Mouse (Mus musculus): ENCODE data around the gene Epha7. TPM values are rescaled to one million over a fixed set of nuclear protein-coding genes. Genes with fewer than 3 reads are reported as not detected.

Gene Epha7
- polyA plus RNA-seq, 1 experiment from 2014 or later = 42.7 TPM

GRCm38 (mm10) chr4:28890102-28890501 is 77.2 kb downstream of the Epha7 start:
- 46% methylated on average over 3 of the region's 3 CpGs for WGBS
- no peak overlapping the region for H3K4me3 ChIP-seq (ENCODE audit: low read depth, low read length)
- no peak for ATAC-seq (ENCODE audit: low read depth)

GRCm38 (mm10) chr4:28895480-28895879 is 82.5 kb downstream of the Epha7 start:
- ATAC-seq (ENCODE audit: low read depth) = no peak
- Histone ChIP-seq H3K4me1 (ENCODE audit: control insufficient read depth, insufficient read depth, low read length) (no peaks in the 10 kb centered on the region), H3K4me2 (ENCODE audit: low read depth, low read length) (no peak overlapping the region), H3K9me3 (ENCODE audit: control insufficient read depth, low read length) (no peaks in the 10 kb centered on the region), H3K36me3 (ENCODE audit: control insufficient read depth, insufficient read depth, low read length) (no peaks in the 10 kb centered on the region), H3K27ac (ENCODE audit: low read depth, low read length) (no peak overlapping the region), H3K9ac (replicated peaks; ENCODE audit: low read depth, low read length) (no peak overlapping the region), H3K4me3 (ENCODE audit: low read depth, low read length) (no peak overlapping the region), H3K27me3 (ENCODE audit: control insufficient read depth, insufficient read depth, low read length) (no peaks in the 10 kb centered on the region)
- 86% methylated on average over 7 of the region's 7 CpGs for WGBS

More at GRCm38 (mm10) chr4:28890102-28890501, 77.2 kb downstream of the Epha7 start:
- Histone ChIP-seq H3K27ac (ENCODE audit: low read depth, low read length) (no peak overlapping the region), H3K9ac (replicated peaks; ENCODE audit: low read depth, low read length) (no peak overlapping the region), H3K36me3 (ENCODE audit: control insufficient read depth, insufficient read depth, low read length) (no peaks in the 10 kb centered on the region), H3K4me1 (ENCODE audit: control insufficient read depth, insufficient read depth, low read length) (no peaks in the 10 kb centered on the region), H3K27me3 (ENCODE audit: control insufficient read depth, insufficient read depth, low read length) (no peaks in the 10 kb centered on the region), H3K9me3 (ENCODE audit: control insufficient read depth, low read length) (no peaks in the 10 kb centered on the region), H3K4me2 (ENCODE audit: low read depth, low read length) (no peak overlapping the region)

GRCm38 (mm10) chr4:28899373-28899772 is 86.4 kb downstream of the Epha7 start:
- no peak for ATAC-seq (ENCODE audit: low read depth)

GRCm38 (mm10) chr4:28899783-28900182 is 86.9 kb downstream of the Epha7 start:
- 90% methylated on average over 11 of the region's 11 CpGs for WGBS
- no peak overlapping the region for H3K4me2 ChIP-seq (ENCODE audit: low read depth, low read length)

More at GRCm38 (mm10) chr4:28899373-28899772, 86.4 kb downstream of the Epha7 start:
- Histone ChIP-seq H3K4me1 (ENCODE audit: control insufficient read depth, insufficient read depth, low read length) (no peaks in the 10 kb centered on the region), H3K27me3 (ENCODE audit: control insufficient read depth, insufficient read depth, low read length) (no peaks in the 10 kb centered on the region), H3K36me3 (ENCODE audit: control insufficient read depth, insufficient read depth, low read length) (no peaks in the 10 kb centered on the region), H3K9me3 (ENCODE audit: control insufficient read depth, low read length) (no peaks in the 10 kb centered on the region), H3K4me3 (ENCODE audit: low read depth, low read length) (no peak overlapping the region), H3K9ac (replicated peaks; ENCODE audit: low read depth, low read length) (no peak overlapping the region), H3K4me2 (ENCODE audit: low read depth, low read length) (no peak overlapping the region), H3K27ac (ENCODE audit: low read depth, low read length) (no peak overlapping the region)
- 92% methylated on average over 4 of the region's 4 CpGs for WGBS

GRCm38 (mm10) chr4:28901496-28901895 is 88.6 kb downstream of the Epha7 start:
- no peaks in the 10 kb centered on the region for H3K27me3 ChIP-seq (ENCODE audit: control insufficient read depth, insufficient read depth, low read length)
- H3K4me2 ChIP-seq (ENCODE audit: low read depth, low read length) = no peak overlapping the region
- no peak overlapping the region for H3K27ac ChIP-seq (ENCODE audit: low read depth, low read length)
- H3K9me3 ChIP-seq (ENCODE audit: control insufficient read depth, low read length) = no peaks in the 10 kb centered on the region
- 85% methylated on average over 5 of the region's 5 CpGs for WGBS
- ATAC-seq (ENCODE audit: low read depth) = no peak
- H3K9ac ChIP-seq (replicated peaks; ENCODE audit: low read depth, low read length) = no peak overlapping the region
- no peak overlapping the region for H3K4me3 ChIP-seq (ENCODE audit: low read depth, low read length)
- H3K36me3 ChIP-seq (ENCODE audit: control insufficient read depth, insufficient read depth, low read length) = no peaks in the 10 kb centered on the region
- no peaks in the 10 kb centered on the region for H3K4me1 ChIP-seq (ENCODE audit: control insufficient read depth, insufficient read depth, low read length)

More at GRCm38 (mm10) chr4:28899783-28900182, 86.9 kb downstream of the Epha7 start:
- Histone ChIP-seq H3K9ac (replicated peaks; ENCODE audit: low read depth, low read length) (no peak overlapping the region), H3K27ac (ENCODE audit: low read depth, low read length) (no peak overlapping the region), H3K36me3 (ENCODE audit: control insufficient read depth, insufficient read depth, low read length) (no peaks in the 10 kb centered on the region), H3K4me3 (ENCODE audit: low read depth, low read length) (no peak overlapping the region), H3K9me3 (ENCODE audit: control insufficient read depth, low read length) (no peaks in the 10 kb centered on the region), H3K27me3 (ENCODE audit: control insufficient read depth, insufficient read depth, low read length) (no peaks in the 10 kb centered on the region), H3K4me1 (ENCODE audit: control insufficient read depth, insufficient read depth, low read length) (no peaks in the 10 kb centered on the region)
- ATAC-seq (ENCODE audit: low read depth) = no peak

- Histone ChIP-seq H3K9ac (replicated peaks; ENCODE audit: low read depth, low read length) (no peak overlapping the region), H3K4me3 (ENCODE audit: low read depth, low read length) (no peak overlapping the region), H3K4me1 (ENCODE audit: control insufficient read depth, insufficient read depth, low read length) (no peaks in the 10 kb centered on the region), H3K27ac (ENCODE audit: low read depth, low read length) (no peak overlapping the region), H3K9me3 (ENCODE audit: control insufficient read depth, low read length) (no peaks in the 10 kb centered on the region), H3K36me3 (ENCODE audit: control insufficient read depth, insufficient read depth, low read length) (no peaks in the 10 kb centered on the region), H3K27me3 (ENCODE audit: control insufficient read depth, insufficient read depth, low read length) (no peaks in the 10 kb centered on the region), H3K4me2 (ENCODE audit: low read depth, low read length) (no peak overlapping the region)
- WGBS = 75% methylated on average over 4 of the region's 4 CpGs
- peak; percentile 24; the same call in 1 of the 2 replicates for ATAC-seq (ENCODE audit: low read depth)
Observed at GRCm38 (mm10) chr4:28902004-28902704, 89.2 kb downstream of the Epha7 start.

- Histone ChIP-seq H3K36me3 (ENCODE audit: control insufficient read depth, insufficient read depth, low read length) (no peaks in the 10 kb centered on the region), H3K4me3 (ENCODE audit: low read depth, low read length) (no peak overlapping the region), H3K27me3 (ENCODE audit: control insufficient read depth, insufficient read depth, low read length) (no peaks in the 10 kb centered on the region), H3K9me3 (ENCODE audit: control insufficient read depth, low read length) (no peaks in the 10 kb centered on the region), H3K4me2 (ENCODE audit: low read depth, low read length) (no peak overlapping the region), H3K4me1 (ENCODE audit: control insufficient read depth, insufficient read depth, low read length) (no peaks in the 10 kb centered on the region), H3K9ac (replicated peaks; ENCODE audit: low read depth, low read length) (no peak overlapping the region), H3K27ac (ENCODE audit: low read depth, low read length) (no peak overlapping the region)
- ATAC-seq (ENCODE audit: low read depth) = no peak
- WGBS = 95% methylated on average over 2 of the region's 2 CpGs
Observed at GRCm38 (mm10) chr4:28906985-28907384, 94.1 kb downstream of the Epha7 start.

GRCm38 (mm10) chr4:28910127-28910526 is 97.2 kb downstream of the Epha7 start:
- H3K36me3 ChIP-seq (ENCODE audit: control insufficient read depth, insufficient read depth, low read length) = no peaks in the 10 kb centered on the region
- no peaks in the 10 kb centered on the region for H3K9me3 ChIP-seq (ENCODE audit: control insufficient read depth, low read length)
- H3K4me2 ChIP-seq (ENCODE audit: low read depth, low read length) = no peak overlapping the region
- H3K27ac ChIP-seq (ENCODE audit: low read depth, low read length) = no peak overlapping the region
- H3K27me3 ChIP-seq (ENCODE audit: control insufficient read depth, insufficient read depth, low read length) = no peaks in the 10 kb centered on the region
- no peaks in the 10 kb centered on the region for H3K4me1 ChIP-seq (ENCODE audit: control insufficient read depth, insufficient read depth, low read length)
- H3K9ac ChIP-seq (replicated peaks; ENCODE audit: low read depth, low read length) = no peak overlapping the region
- ATAC-seq (ENCODE audit: low read depth) = no peak
- 82% methylated on average over 4 of the region's 4 CpGs for WGBS
- no peak overlapping the region for H3K4me3 ChIP-seq (ENCODE audit: low read depth, low read length)

- no peak for ATAC-seq (ENCODE audit: low read depth)
- WGBS = 83% methylated on average over 2 of the region's 2 CpGs
- Histone ChIP-seq H3K4me3 (ENCODE audit: low read depth, low read length) (no peak overlapping the region), H3K9ac (replicated peaks; ENCODE audit: low read depth, low read length) (no peak overlapping the region), H3K4me1 (ENCODE audit: control insufficient read depth, insufficient read depth, low read length) (no peaks in the 10 kb centered on the region), H3K36me3 (ENCODE audit: control insufficient read depth, insufficient read depth, low read length) (no peaks in the 10 kb centered on the region), H3K27ac (ENCODE audit: low read depth, low read length) (no peak overlapping the region), H3K9me3 (ENCODE audit: control insufficient read depth, low read length) (no peaks in the 10 kb centered on the region), H3K4me2 (ENCODE audit: low read depth, low read length) (no peak overlapping the region), H3K27me3 (ENCODE audit: control insufficient read depth, insufficient read depth, low read length) (no peaks in the 10 kb centered on the region)
Observed at GRCm38 (mm10) chr4:28912028-28912427, 99.1 kb downstream of the Epha7 start.
